22 mouse cellular contexts compared by ENCODE assay signal in genomic region chr2:110596932-110597331, GRCm38 (mm10). TPM values are rescaled to one million over a fixed set of nuclear protein-coding genes. Genes with fewer than 3 reads are reported as not detected.
DNase-seq lines count a peak whose midpoint lies in the region; ATAC-seq and TF ChIP-seq lines count a peak whose summit lies in the region.
"Had no signal": no experiment of that assay in that cellular context is flagged by ENCODE, and none has a peak within 500 bp of the region (broad histone marks: within the 10 kb centered on the region; RNA-seq: fewer than 3 reads in every experiment).

Slc5a12 (plus strand) TSS chr2:110597298.

- H3K27me3 ChIP-seq in kidney, adult 2 months (replicated peaks; ENCODE audit: control insufficient read depth, insufficient read depth, low read length), result no peaks in the 10 kb centered on the region
- H3K27me3 ChIP-seq in kidney, embryonic 15.5 days, result no peaks in the 10 kb centered on the region
- H3K27me3 ChIP-seq in intestine, embryonic 15.5 days (replicated peaks), result no peaks in the 10 kb centered on the region
- H3K27me3 ChIP-seq in kidney, postnatal 0 days (ENCODE audit: insufficient read depth, low read length), result no peaks in the 10 kb centered on the region
- H3K27me3 ChIP-seq: embryonic facial prominence, embryonic 12.5 days; forebrain, embryonic 15.5 days; heart, embryonic 12.5 days had no signal

- no peak for ATAC-seq in kidney, embryonic 15.5 days (replicated peaks; ENCODE audit: low FRiP score)
- peak; percentile 95 for ATAC-seq in intestine, embryonic 15.5 days
- ATAC-seq in kidney, postnatal 0 days (replicated peaks; ENCODE audit: low FRiP score, low read depth), result peak; percentile 61; the same call in 1 of the 2 replicates
- ATAC-seq: forebrain, embryonic 15.5 days had no signal

- no peaks in the 10 kb centered on the region; the same call in 1 of the 2 replicates for H3K4me1 ChIP-seq in kidney, adult 2 months (ENCODE audit: control insufficient read depth, insufficient read depth, low read length)
- H3K4me1 ChIP-seq in kidney, embryonic 15.5 days, result no peaks in the 10 kb centered on the region
- no peaks in the 10 kb centered on the region for H3K4me1 ChIP-seq in intestine, embryonic 15.5 days (replicated peaks)
- H3K4me1 ChIP-seq in kidney, postnatal 0 days (replicated peaks; ENCODE audit: insufficient read depth, low read length), result no peaks in the 10 kb centered on the region
- H3K4me1 ChIP-seq: embryonic facial prominence, embryonic 12.5 days; forebrain, embryonic 15.5 days; heart, embryonic 12.5 days; hindbrain, embryonic 10.5 days had no signal

- 33% methylated on average over 2 of the region's 2 CpGs for WGBS in kidney, adult 2 months
- 50% methylated on average over 2 of the region's 2 CpGs for WGBS in kidney, embryonic 15.5 days
- WGBS in intestine, embryonic 15.5 days, result 43% methylated on average over 2 of the region's 2 CpGs
- WGBS in kidney, postnatal 0 days, result 48% methylated on average over 2 of the region's 2 CpGs

- peak; percentile 81 for DNase-seq in kidney, adult 2 months
- DNase-seq in kidney, postnatal 0 days (ENCODE audit: low spot score), result no peak
- peak; percentile 45 to 78 for DNase-seq in kidney, postnatal 36 days
- no peak for DNase-seq in yolk sac, embryonic 10.5 days (ENCODE audit: low spot score)
- no peak for DNase-seq in embryo, embryonic 10 days (ENCODE audit: low spot score)
- DNase-seq: adrenal gland, postnatal 10 days; cerebellum, adult 11 months; cerebellum, adult 8-10 months; cerebellum, postnatal 14 days; gastrocnemius, postnatal 10 days; heart, adult 2 months had no signal

- no peak for TF ChIP-seq POLR2A in kidney, adult 2 months (IDR thresholded peaks at IDR 0.05; ENCODE audit: low read depth, low read length)

- H3K27ac ChIP-seq in kidney, adult 2 months (ENCODE audit: insufficient read depth, low read depth, low read length), result peak within 1 kb of the TSS; percentile 99
- H3K27ac ChIP-seq in kidney, embryonic 15.5 days, result no peak within 1 kb of the TSS
- H3K27ac ChIP-seq in intestine, embryonic 15.5 days, result no peak within 1 kb of the TSS
- no peak within 1 kb of the TSS for H3K27ac ChIP-seq in kidney, postnatal 0 days
- H3K27ac ChIP-seq: embryonic facial prominence, embryonic 12.5 days; forebrain, embryonic 15.5 days; heart, adult 2 months; hindbrain, embryonic 10.5 days had no signal

- H3K36me3 ChIP-seq in kidney, adult 2 months (ENCODE audit: control insufficient read depth, insufficient read depth, low read length), result no peaks in the 10 kb centered on the region
- no peaks in the 10 kb centered on the region for H3K36me3 ChIP-seq in kidney, embryonic 15.5 days
- H3K36me3 ChIP-seq in intestine, embryonic 15.5 days, result no peaks in the 10 kb centered on the region
- no peaks in the 10 kb centered on the region for H3K36me3 ChIP-seq in kidney, postnatal 0 days (ENCODE audit: insufficient read depth, low read length)
- H3K36me3 ChIP-seq: embryonic facial prominence, embryonic 12.5 days; forebrain, embryonic 15.5 days; heart, embryonic 12.5 days; hindbrain, embryonic 10.5 days had no signal

- no peak within 1 kb of the TSS for H3K9ac ChIP-seq in kidney, embryonic 15.5 days
- no peak within 1 kb of the TSS for H3K9ac ChIP-seq in intestine, embryonic 15.5 days
- H3K9ac ChIP-seq in kidney, postnatal 0 days (ENCODE audit: low read depth, low read length), result no peak within 1 kb of the TSS
- H3K9ac ChIP-seq: embryonic facial prominence, embryonic 12.5 days; forebrain, embryonic 15.5 days; heart, embryonic 12.5 days had no signal

- H3K4me3 ChIP-seq in kidney, adult 2 months (ENCODE audit: insufficient read depth, low read depth, low read length), result peak within 1 kb of the TSS; percentile 54
- no peak within 1 kb of the TSS for H3K4me3 ChIP-seq in kidney, embryonic 15.5 days (replicated peaks)
- no peak within 1 kb of the TSS for H3K4me3 ChIP-seq in intestine, embryonic 15.5 days (replicated peaks)
- H3K4me3 ChIP-seq in kidney, postnatal 0 days (replicated peaks; ENCODE audit: low read depth, low read length), result no peak within 1 kb of the TSS
- H3K4me3 ChIP-seq: embryonic facial prominence, embryonic 12.5 days; forebrain, embryonic 15.5 days; heart, adult 2 months; heart, embryonic 12.5 days; hindbrain, embryonic 10.5 days had no signal

- H3K9me3 ChIP-seq in kidney, embryonic 15.5 days (replicated peaks), result no peaks in the 10 kb centered on the region
- no peaks in the 10 kb centered on the region for H3K9me3 ChIP-seq in intestine, embryonic 15.5 days
- H3K9me3 ChIP-seq in kidney, postnatal 0 days (replicated peaks; ENCODE audit: low read length), result no peaks in the 10 kb centered on the region
- H3K9me3 ChIP-seq: embryonic facial prominence, embryonic 12.5 days; forebrain, embryonic 15.5 days; heart, embryonic 12.5 days; hindbrain, embryonic 10.5 days had no signal

- TF ChIP-seq CTCF in kidney, adult 2 months (conservative IDR thresholded peaks at IDR 0.05; ENCODE audit: insufficient read depth, insufficient read length, low read depth, low read length), result no peak
- no peak for TF ChIP-seq CTCF in kidney, postnatal 0 days (IDR thresholded peaks at IDR 0.05; ENCODE audit: low read depth)

- H3K4me2 ChIP-seq in kidney, embryonic 15.5 days, result no peak within 1 kb of the TSS
- no peak within 1 kb of the TSS for H3K4me2 ChIP-seq in intestine, embryonic 15.5 days (replicated peaks)
- H3K4me2 ChIP-seq in kidney, postnatal 0 days (ENCODE audit: low read length), result no peak within 1 kb of the TSS
- H3K4me2 ChIP-seq: embryonic facial prominence, embryonic 12.5 days; forebrain, embryonic 15.5 days; heart, embryonic 12.5 days had no signal

RNA-seq across cellular contexts. Expression of gene Slc5a12, which starts in this region (rescaled TPM):
- 209 and 239 TPM in 2 replicates for polyA plus RNA-seq in kidney, adult 2 months (2012; rRNA removed)
- polyA plus RNA-seq in kidney, embryonic 15.5 days (2015; fragmentation: Nextera tagmentation; extraction: Ambion mirVana), result 0.84 and 1.4 TPM in 2 replicates
- polyA plus RNA-seq in intestine, embryonic 15.5 days (2015; fragmentation: Nextera tagmentation; extraction: Ambion mirVana), result 0.09 and 0.13 TPM in 2 replicates
- 8.6 and 9.0 TPM in 2 replicates for polyA plus RNA-seq in kidney, postnatal 0 days (2015; fragmentation: Nextera tagmentation; extraction: Ambion mirVana)
- polyA plus RNA-seq: brain, embryonic 14.5 days; C2C12; embryonic facial prominence, embryonic 12.5 days; forebrain, embryonic 11.5 days; forebrain, embryonic 15.5 days; frontal cortex, adult 2 months; heart, adult 2 months; heart, embryonic 12.5 days; heart, embryonic 16.5 days; hindbrain, embryonic 10.5 days had no signal

Comparison
In these comparisons a context has a peak if more than half of its experiments do, and no peak if none do; other contexts are left out.
1. RNA of gene Slc5a12 (polyA plus RNA-seq): 209 to 239 TPM in kidney, adult 2 months; 8.6 to 9.0 TPM in kidney, postnatal 0 days, 0.84 to 1.4 TPM in kidney, embryonic 15.5 days and 0.09 to 0.13 TPM in intestine, embryonic 15.5 days; every median in the first group is over 10 times any median in the second.
2. DNase-seq: peak in kidney, adult 2 months (single experiment) and kidney, postnatal 36 days (2 of 2); none in kidney, postnatal 0 days (single experiment), yolk sac, embryonic 10.5 days (single experiment) and embryo, embryonic 10 days (single experiment).
3. Peak in ATAC-seq in intestine, embryonic 15.5 days; RNA of the gene not detected or under 1 TPM.